Mouse (Mus musculus) lung, adult 2 months (tissue): ENCODE measurements around the gene Trak1.

Experiments
- CTCF ChIP-seq: fragments of 200-500 bp; IDR thresholded peaks from 2 replicates; pipeline ENCODE4 v1.5.1; 2011; ENCODE audit warnings: mild to moderate bottlenecking, low read length, control low read depth; ENCODE audit not compliant: insufficient read depth
- POLR2A ChIP-seq: fragments of 200-500 bp; IDR thresholded peaks from 2 replicates; pipeline ENCODE4 v1.6.1; 2011; ENCODE audit warnings: low read depth, mild to moderate bottlenecking, control low read depth, low read length, borderline replicate concordance; ENCODE audit errors: extremely low read depth

DNA sequence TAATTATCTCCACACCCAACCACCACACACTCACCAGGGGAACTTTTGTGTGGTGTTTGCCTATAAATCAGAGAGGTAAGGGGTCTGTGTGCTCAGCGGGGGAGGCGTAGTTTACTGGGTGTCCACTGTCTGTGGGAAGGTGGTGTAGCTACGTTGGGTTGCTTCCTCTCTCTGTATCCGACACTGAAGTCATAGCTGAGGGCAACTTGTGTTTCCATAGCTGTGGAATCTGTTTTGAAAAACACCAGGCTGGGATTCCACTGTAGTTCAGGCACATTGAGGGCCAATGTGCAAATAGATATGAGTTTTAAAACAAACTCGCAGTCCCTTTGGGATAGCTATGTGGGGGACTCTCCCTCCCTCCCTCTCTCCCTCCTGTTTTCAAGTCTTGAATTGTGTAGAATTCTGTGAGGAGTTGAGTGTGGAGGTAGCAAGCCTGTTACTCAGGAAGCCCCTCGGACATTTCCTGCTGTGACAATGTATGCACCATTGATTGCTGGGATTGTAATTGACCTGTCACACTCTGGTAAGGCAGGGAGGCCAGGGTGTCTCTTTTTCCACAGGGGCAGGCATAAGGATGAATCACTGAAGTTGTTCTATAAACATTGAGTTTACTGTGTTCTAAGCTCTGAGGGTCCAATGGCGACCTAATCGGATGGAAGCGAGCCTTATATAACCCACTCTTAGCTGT, 54.2 kb downstream of the Trak1 start:
- TF ChIP-seq CTCF = no peak
- no peak for TF ChIP-seq POLR2A
